Mouse (Mus musculus) layer of hippocampus, adult 8-10 months (tissue): Measurements from ENCODE around the gene Ap1g1. TPM values are rescaled to one million over a fixed set of nuclear protein-coding genes. Genes with fewer than 3 reads are reported as not detected.

ENCODE experiments used
- total RNA-seq, 4 experiments: library from RNA; stranded (reverse); gene quantifications; 2 replicates each; pipeline ENCODE4 v1.2.4; 2022

Ap1g1 gene
- total RNA-seq, 4 experiments from 2014 or later: 79.6 to 103 (median 87.9) TPM

Other genes starting within 250 kb of the Ap1g1 start
- gene Dhx38, start 212.7 kb upstream of the Ap1g1 start, total RNA-seq: 10 to 100 TPM; 23.5 to 26.8 (median 26.1) TPM
- gene Txnl4b, start 212.7 kb upstream of the Ap1g1 start, total RNA-seq: 10 to 100 TPM; 14.8 to 21.0 (median 15.3) TPM
- gene Hp, start 199.4 kb upstream of the Ap1g1 start, total RNA-seq: under 1 TPM in 3 of 4 experiments, not detected in 1; 0.38 to 0.57 (median 0.41) TPM
- 10 to 100 TPM; 24.0 to 31.5 (median 26.5) TPM for gene Dhodh, start 169.9 kb upstream of the Ap1g1 start, total RNA-seq
- gene Pkd1l3, start 164.0 kb upstream of the Ap1g1 start, total RNA-seq: 1 to 10 TPM; 1.3 to 4.1 (median 3.6) TPM
- 10 to 100 TPM; 81.9 to 94.4 (median 90.2) TPM for gene Ist1, start 85.3 kb upstream of the Ap1g1 start, total RNA-seq
- 10 to 100 TPM; 38.5 to 44.4 (median 41.6) TPM for gene Zfp821, start 73.0 kb upstream of the Ap1g1 start, total RNA-seq
- 10 to 100 TPM; 36.2 to 41.0 (median 39.6) TPM for gene Atxn1l, start 40.8 kb upstream of the Ap1g1 start, total RNA-seq
- 10 to 100 TPM; 24.8 to 36.5 (median 31.8) TPM for gene Phlpp2, start 90.0 kb downstream of the Ap1g1 start, total RNA-seq
- gene Marveld3, start 183.6 kb downstream of the Ap1g1 start, total RNA-seq: under 1 TPM in 2 of 4 experiments, not detected in 2; 0.20 to 0.25 TPM
- gene Tat, start 211.9 kb downstream of the Ap1g1 start, total RNA-seq: not detected